Mouse (Mus musculus): ENCODE results near the gene Adck1. TPM values are rescaled to one million over a fixed set of nuclear protein-coding genes. Genes with fewer than 3 reads are reported as not detected.
A peak's percentile ranks its signal among the peaks of the same experiment; 100 is the strongest.

The Adck1 gene
- total and polyA plus RNA-seq, 3 experiments, result 30.6 to 34.3 TPM; not detected in 1

DNA sequence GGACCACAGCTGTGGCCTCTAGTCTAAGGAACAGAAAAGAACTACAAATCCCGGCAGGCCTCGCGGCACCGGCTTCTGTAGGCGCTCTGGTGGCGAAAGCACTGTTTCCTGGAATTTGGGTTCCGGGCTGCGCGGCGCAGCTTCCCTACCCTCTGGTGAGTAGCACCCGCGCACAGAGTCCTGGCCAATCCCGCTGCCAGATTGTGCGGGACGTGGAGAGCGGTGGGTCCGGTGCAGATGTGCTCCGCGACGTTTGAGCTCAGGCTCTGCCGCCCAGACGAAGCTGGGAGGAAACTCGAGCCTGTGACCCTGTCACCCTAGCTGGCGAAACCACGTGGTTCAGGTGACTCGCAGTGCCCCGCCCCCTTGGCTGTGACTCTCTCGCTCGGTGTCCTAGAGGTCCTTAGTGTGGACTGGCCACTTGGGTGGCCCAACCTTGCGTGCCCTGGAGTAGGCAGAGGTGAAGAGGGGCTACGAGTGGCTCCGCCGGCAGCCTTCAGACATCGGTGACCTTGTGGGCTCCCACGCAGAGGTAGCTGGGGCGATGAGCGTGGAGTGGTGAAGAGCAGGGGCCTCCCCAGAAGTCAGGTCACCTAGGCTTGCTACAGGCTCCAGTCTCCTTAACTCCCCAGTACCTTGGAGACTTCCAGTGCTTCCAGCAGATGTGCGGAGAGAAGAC is at the start of gene Adck1 (continued):
- TF ChIP-seq EP300 (IDR thresholded peaks at IDR 0.05; ENCODE audit: low read depth in 1 of 2, low read length in 2 of 2) (peak in 1 of 2 experiments; percentile 22; a peak in 1 of 4 replicates), USF1 (IDR thresholded peaks at IDR 0.05; ENCODE audit: low read depth, low read length) (peak; percentile 87), MYC (IDR thresholded peaks at IDR 0.05; ENCODE audit: low read depth, low read length) (peak; percentile 80), CTCF (IDR thresholded peaks at IDR 0.05 in 2 of 3, conservative IDR thresholded peaks at IDR 0.05 in 1 of 3; ENCODE audit: control insufficient read depth in 1 of 3, insufficient read depth in 1 of 3, low read depth in 2 of 3, low read length in 3 of 3, poor library complexity in 1 of 3, severe bottlenecking in 1 of 3) (no peak)

DNA sequence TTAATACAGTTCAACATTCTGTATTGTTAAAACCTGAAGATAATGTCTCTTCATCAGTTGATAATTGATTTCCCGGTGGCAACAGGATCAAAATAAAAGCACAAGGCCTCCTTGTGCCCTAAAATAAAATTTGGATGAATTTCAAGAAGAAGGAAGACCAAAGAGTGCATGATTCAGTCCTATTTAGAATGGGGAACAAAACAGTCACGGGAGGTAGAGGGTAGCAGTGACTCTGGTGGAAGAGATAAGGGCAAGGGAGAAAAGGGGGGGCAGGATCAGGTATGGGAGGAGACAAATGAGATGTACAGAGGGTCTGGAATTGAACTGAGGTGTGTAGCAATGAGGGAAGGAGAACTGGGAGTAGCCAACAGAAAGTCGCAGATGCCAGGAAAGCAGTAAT is 45.8 kb upstream of the Adck1 start:
- Histone ChIP-seq H3K9ac (ENCODE audit: control insufficient read depth, low read depth, low read length, poor library complexity, severe bottlenecking) (no peak overlapping the region), H3K27me3 (ENCODE audit: control insufficient read depth in 1 of 2, insufficient read depth in 2 of 2, low read length in 2 of 2) (no peaks in the 10 kb centered on the region), H3K4me1 (ENCODE audit: control insufficient read depth in 1 of 2, insufficient read depth in 2 of 2, low read length in 2 of 2) (peaks cover 6 to 9% of the 10 kb centered on the region in 2 experiments), H3K36me3 (ENCODE audit: control insufficient read depth in 1 of 2, insufficient read depth in 2 of 2, low read length in 2 of 2) (peaks cover 0 to 8% of the 10 kb centered on the region in 2 experiments; a peak in 2 of 4 replicates), H3K4me3 (ENCODE audit: control insufficient read depth in 1 of 2, insufficient read depth in 1 of 2, low read depth in 2 of 2, low read length in 2 of 2) (no peak overlapping the region), H3K9me3 (replicated peaks; ENCODE audit: insufficient read depth, low read length) (no peaks in the 10 kb centered on the region), H3K27ac (ENCODE audit: control insufficient read depth, low read depth, low read length) (peak overlapping the region; percentile 79; the same call in 1 of the 2 replicates), H3K79me2 (ENCODE audit: control insufficient read depth, insufficient read depth, low read length, poor library complexity) (no peaks in the 10 kb centered on the region)
- peak; percentile 81 for DNase-seq (ENCODE audit: low read depth, low spot score)
- peak; percentile 29; the same call in 1 of the 2 replicates for TF ChIP-seq ELF1 (IDR thresholded peaks at IDR 0.05; ENCODE audit: low read depth, low read length)
- no peak for TF ChIP-seq USF2 (IDR thresholded peaks at IDR 0.05; ENCODE audit: borderline replicate concordance in 1 of 2, insufficient read depth in 1 of 2, low read depth in 1 of 2, low read length in 2 of 2)
- TF ChIP-seq TAL1 (IDR thresholded peaks at IDR 0.05; ENCODE audit: low read length), result peak; percentile 68
- TF ChIP-seq POLR2AphosphoS2 (IDR thresholded peaks at IDR 0.05; ENCODE audit: low read length), result no peak
- TF ChIP-seq RCOR1 (IDR thresholded peaks at IDR 0.05; ENCODE audit: low read depth, low read length), result peak; percentile 72
- no peak for TF ChIP-seq HCFC1 (IDR thresholded peaks at IDR 0.05; ENCODE audit: low read depth, low read length)
- no peak for TF ChIP-seq TBP (IDR thresholded peaks at IDR 0.05; ENCODE audit: low read depth, low read length)
- peak; percentile 82 for TF ChIP-seq MAZ (IDR thresholded peaks at IDR 0.05; ENCODE audit: low read depth, low read length)
- no peak for TF ChIP-seq UBTF (IDR thresholded peaks at IDR 0.05; ENCODE audit: borderline replicate concordance, insufficient read depth, low read depth, low read length)
- no peak for TF ChIP-seq POLR2A (IDR thresholded peaks at IDR 0.05; ENCODE audit: control insufficient read depth in 1 of 2, insufficient read depth in 1 of 2, low read depth in 1 of 2, low read length in 2 of 2, poor library complexity in 1 of 2)
- TF ChIP-seq E2F4 (IDR thresholded peaks at IDR 0.05; ENCODE audit: borderline replicate concordance, low read depth, low read length), result no peak
- TF ChIP-seq SMC3 (IDR thresholded peaks at IDR 0.05; ENCODE audit: low read depth, low read length), result no peak
- peak; percentile 97 for TF ChIP-seq BHLHE40 (IDR thresholded peaks at IDR 0.05; ENCODE audit: borderline replicate concordance, low read depth, low read length)
- no peak for TF ChIP-seq ZNF384 (IDR thresholded peaks at IDR 0.05; ENCODE audit: low read depth, low read length)
- no peak for TF ChIP-seq KAT2A (conservative IDR thresholded peaks at IDR 0.05; ENCODE audit: low read depth, low read length)
- no peak for TF ChIP-seq GABPA (IDR thresholded peaks at IDR 0.05; ENCODE audit: low read depth, low read length)
- no peak for TF ChIP-seq NRF1 (IDR thresholded peaks at IDR 0.05; ENCODE audit: insufficient read depth, low read depth, low read length, poor library complexity, severe bottlenecking)
- no peak for TF ChIP-seq ZC3H11A (IDR thresholded peaks at IDR 0.05; ENCODE audit: low read depth, low read length)
- 0 out of 2 replicates have a peak, but pooled peaks have one; percentile 16 for TF ChIP-seq MXI1 (IDR thresholded peaks at IDR 0.05; ENCODE audit: low read depth, low read length)
- 0 out of 2 replicates have a peak, but pooled peaks have one; percentile 18 for TF ChIP-seq MYB (IDR thresholded peaks at IDR 0.05; ENCODE audit: low read depth, low read length)
- peak; percentile 10; the same call in 1 of the 2 replicates for TF ChIP-seq CHD2 (IDR thresholded peaks at IDR 0.05; ENCODE audit: low read length)
- TF ChIP-seq POLR2AphosphoS5 (IDR thresholded peaks at IDR 0.05; ENCODE audit: borderline replicate concordance, low read depth, low read length), result no peak
- TF ChIP-seq CHD1 (IDR thresholded peaks at IDR 0.05; ENCODE audit: low read depth, low read length), result no peak
- no peak; the same call in 1 of the 2 replicates for TF ChIP-seq SIN3A (IDR thresholded peaks at IDR 0.05; ENCODE audit: low read length)
- TF ChIP-seq NELFE (IDR thresholded peaks at IDR 0.05; ENCODE audit: low read depth, low read length), result no peak
- no peak for TF ChIP-seq RAD21 (IDR thresholded peaks at IDR 0.05; ENCODE audit: low read depth, low read length)
- peak; percentile 88 for TF ChIP-seq TCF12 (IDR thresholded peaks at IDR 0.05; ENCODE audit: low read depth, low read length)
- TF ChIP-seq ETS1 (IDR thresholded peaks at IDR 0.05; ENCODE audit: low read depth, low read length), result peak; percentile 78
- no peak for TF ChIP-seq JUND (IDR thresholded peaks at IDR 0.05; ENCODE audit: low read depth, low read length)
- no peak for TF ChIP-seq MAX (IDR thresholded peaks at IDR 0.05; ENCODE audit: low read length)
- TF ChIP-seq ZKSCAN1 (IDR thresholded peaks at IDR 0.05; ENCODE audit: low read depth, low read length), result no peak
